Mouse (Mus musculus) cerebellum, adult 2 months (tissue): Measurements from ENCODE around the gene Gramd1a.

Source experiments
- CTCF ChIP-seq: fragments of 200-500 bp; IDR thresholded peaks from 2 replicates; pipeline ENCODE4 v1.5.1; 2011; ENCODE audit warnings: low read depth, mild to moderate bottlenecking, control low read depth, low read length, moderate library complexity, borderline replicate concordance; ENCODE audit not compliant: insufficient read depth
- POLR2A ChIP-seq: fragments of 200-500 bp; IDR thresholded peaks from 2 replicates; pipeline ENCODE4 v1.6.1; 2011; ENCODE audit warnings: low read length, control low read depth, borderline replicate concordance; ENCODE audit not compliant: insufficient read depth

DNA sequence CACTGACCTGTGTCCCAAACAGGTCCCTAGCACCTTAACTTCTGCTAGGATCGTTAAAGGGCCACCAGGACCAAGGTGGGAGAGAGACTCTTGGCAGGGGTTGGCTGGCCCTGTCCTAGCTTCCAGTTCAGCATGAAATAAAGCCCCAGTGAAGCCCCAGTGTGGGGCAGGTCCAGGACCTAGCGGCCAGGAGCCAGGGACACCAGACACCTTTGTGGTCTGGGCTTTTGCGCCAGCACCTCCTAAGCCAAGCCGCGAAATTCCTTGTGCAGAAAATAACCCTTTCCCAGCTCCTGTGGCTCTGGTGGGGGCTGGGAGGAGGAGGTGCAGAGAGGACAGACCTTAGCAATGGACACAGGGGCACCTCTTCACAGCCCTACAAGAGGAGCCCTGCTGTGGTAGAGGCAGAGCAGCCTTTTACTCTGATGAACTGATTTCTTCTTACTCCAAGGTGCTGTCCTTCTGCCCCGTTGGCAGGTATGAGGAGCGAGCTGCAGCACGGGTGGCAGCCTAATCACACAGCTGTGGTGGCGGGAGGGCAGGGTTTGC, 27.5 kb downstream of the Gramd1a start:
- TF ChIP-seq CTCF (no peak), POLR2A (no peak)
